Comparison of ENCODE assay signal across 9 mouse cellular contexts in genomic region chr8:87235341-87236075, GRCm38 (mm10).
DNase-seq lines count a peak whose midpoint lies in the region; ATAC-seq lines count a peak whose summit lies in the region.
"Had no signal": no experiment of that assay in that cellular context is flagged by ENCODE, and none has a peak within 500 bp of the region (broad histone marks: within the 10 kb centered on the region; RNA-seq: fewer than 3 reads in every experiment).

No protein-coding gene starts in this region.

- no peaks in the 10 kb centered on the region for H3K9me3 ChIP-seq in forebrain, embryonic 15.5 days
- H3K9me3 ChIP-seq: megakaryocyte, embryonic 14.5 days had no signal

- peak overlapping the region; percentile 20; the same call in 1 of the 2 replicates for H3K9ac ChIP-seq in forebrain, embryonic 15.5 days (replicated peaks)

- intact Hi-C loops in gastrocnemius, postnatal 14 days (cut with DNase I; ENCODE audit: low total_unique reads): loop anchor here (10.0 kb wide), 1 partner anchor 289 kb away; no protein-coding TSS in a partner anchor
- intact Hi-C loops in left cerebral cortex, postnatal 25 days (cut with DNase I): no loop called here

- peak overlapping the region; percentile 37 for H3K27ac ChIP-seq in forebrain, embryonic 15.5 days (replicated peaks)

- DNase-seq in gastrocnemius, postnatal 10 days: peak; percentile 5
- no peak for DNase-seq in gastrocnemius, postnatal 14 days
- peak; percentile 92 for DNase-seq in brain, adult 2 months (ENCODE audit: low read depth, low spot score)
- peak; percentile 50 to 74 for DNase-seq in left cerebral cortex, postnatal 25 days (ENCODE audit: low spot score in 2 of 2)
- peak; percentile 47 to 57 for DNase-seq in right cerebral cortex, postnatal 10 days (ENCODE audit: low spot score in 2 of 2)
- DNase-seq in lung, postnatal 36 days: no peak

- no peaks in the 10 kb centered on the region for H3K36me3 ChIP-seq in forebrain, embryonic 15.5 days

- H3K4me2 ChIP-seq in forebrain, embryonic 15.5 days (replicated peaks): peak overlapping the region; percentile 41

- peak; percentile 67 for ATAC-seq in forebrain, embryonic 15.5 days (replicated peaks)
- ATAC-seq in erythroid progenitor cell, adult 5-6 weeks (replicated peaks; ENCODE audit: low FRiP score, poor library complexity, severe bottlenecking): no peak

- H3K4me3 ChIP-seq in forebrain, embryonic 15.5 days: peak overlapping the region; percentile 23
- H3K4me3 ChIP-seq: megakaryocyte, embryonic 14.5 days had no signal

- no peaks in the 10 kb centered on the region for H3K27me3 ChIP-seq in forebrain, embryonic 15.5 days
- H3K27me3 ChIP-seq: megakaryocyte, embryonic 14.5 days had no signal

- H3K4me1 ChIP-seq in forebrain, embryonic 15.5 days: peaks cover 59% of the 10 kb centered on the region
- H3K4me1 ChIP-seq: megakaryocyte, embryonic 14.5 days had no signal

- WGBS in forebrain, embryonic 15.5 days: 22% methylated on average over 18 of the region's 18 CpGs

Comparison
In these comparisons a context has a peak if more than half of its experiments do, and no peak if none do; other contexts are left out.
1. DNase-seq: peak in gastrocnemius, postnatal 10 days (single experiment), brain, adult 2 months (single experiment), left cerebral cortex, postnatal 25 days (2 of 2) and right cerebral cortex, postnatal 10 days (2 of 2); none in gastrocnemius, postnatal 14 days (single experiment) and lung, postnatal 36 days (single experiment).